Mouse (Mus musculus) adrenal gland, postnatal 25 days (tissue): Measurements from ENCODE around the gene Myh7. TPM values are rescaled to one million over a fixed set of nuclear protein-coding genes. Genes with fewer than 3 reads are reported as not detected.
"Not testable (repeated sequence)": the region's sequence is repeated elsewhere in the genome, so short reads cannot be mapped to it uniquely, and the experiment has no call there.

ENCODE experiments used
- DNase-seq: peaks from one replicate; pipeline ENCODE4 v3.0.0; 2021; ENCODE audit warnings: mixed read lengths
- long read RNA-seq: library from polyadenylated mRNA; stranded (forward); transcript quantifications from one replicate; pipeline ENCODE4 v2.0.0, GENCODE M21; 2021
- total RNA-seq: library from RNA; stranded (reverse); gene quantifications from 2 replicates; pipeline ENCODE4 v1.2.3, GENCODE M21; 2021

The Myh7 gene
- not detected in 2 replicates for total RNA-seq
- long read RNA-seq = 0 reads

DNA sequence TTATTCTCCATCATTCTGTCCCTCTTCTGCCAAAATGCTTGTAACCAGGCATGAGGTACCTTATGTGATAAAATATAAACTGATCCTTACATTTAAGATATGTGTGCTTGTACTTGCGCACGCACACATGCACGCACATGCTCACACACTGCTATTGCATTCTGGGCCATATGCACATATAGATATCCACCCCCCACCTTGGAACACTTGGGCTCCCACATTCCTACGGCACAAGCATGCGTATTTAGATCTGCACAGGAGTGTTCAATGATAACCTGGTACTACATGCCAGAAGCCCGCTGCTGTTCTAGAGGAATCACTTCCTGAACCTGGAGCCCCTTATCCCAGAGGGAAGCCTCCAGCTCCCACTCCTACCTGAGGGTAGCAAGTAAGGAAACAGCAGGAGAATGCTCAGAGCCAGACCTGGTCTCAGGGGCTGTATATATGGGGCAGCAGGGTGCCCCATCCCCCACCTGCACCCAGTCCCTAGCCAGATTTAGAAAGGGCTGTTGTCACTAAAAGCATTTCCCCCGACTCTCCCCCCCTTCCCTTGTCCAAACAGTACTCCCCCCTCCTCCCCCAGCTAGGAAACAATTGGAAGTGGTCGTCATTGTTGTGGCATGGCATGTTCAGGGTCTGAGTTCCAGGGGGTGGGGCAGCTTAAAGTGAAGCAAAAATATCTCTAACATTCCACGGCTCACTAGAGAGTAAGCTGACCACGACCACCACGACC, at the start of gene Myh7:
Gene Myh7, minus strand, starts transcription at position 491 of the 733 bp plus-strand sequence.
- DNase-seq = no peak

DNA sequence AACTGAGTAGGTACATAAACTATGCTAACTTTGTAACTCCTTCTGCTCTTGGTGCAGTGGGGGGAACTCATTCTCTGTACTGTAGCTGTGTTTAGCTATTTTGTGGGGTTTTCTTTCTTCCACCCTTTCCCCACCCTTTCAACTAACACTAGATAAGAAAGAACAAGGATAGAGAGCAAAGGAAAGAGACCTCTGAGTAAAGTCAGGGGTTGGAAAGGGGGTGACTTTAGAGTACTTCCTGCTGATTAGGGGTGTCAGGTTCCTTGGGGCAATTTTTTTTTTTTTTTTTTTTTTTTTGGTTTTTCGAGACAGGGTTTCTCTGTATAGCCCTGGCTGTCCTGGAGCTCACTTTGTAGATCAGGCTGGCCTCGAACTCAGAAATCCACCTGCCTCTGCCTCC, 49.3 kb upstream of the Myh7 start:
- DNase-seq = not testable (repeated sequence)

DNA sequence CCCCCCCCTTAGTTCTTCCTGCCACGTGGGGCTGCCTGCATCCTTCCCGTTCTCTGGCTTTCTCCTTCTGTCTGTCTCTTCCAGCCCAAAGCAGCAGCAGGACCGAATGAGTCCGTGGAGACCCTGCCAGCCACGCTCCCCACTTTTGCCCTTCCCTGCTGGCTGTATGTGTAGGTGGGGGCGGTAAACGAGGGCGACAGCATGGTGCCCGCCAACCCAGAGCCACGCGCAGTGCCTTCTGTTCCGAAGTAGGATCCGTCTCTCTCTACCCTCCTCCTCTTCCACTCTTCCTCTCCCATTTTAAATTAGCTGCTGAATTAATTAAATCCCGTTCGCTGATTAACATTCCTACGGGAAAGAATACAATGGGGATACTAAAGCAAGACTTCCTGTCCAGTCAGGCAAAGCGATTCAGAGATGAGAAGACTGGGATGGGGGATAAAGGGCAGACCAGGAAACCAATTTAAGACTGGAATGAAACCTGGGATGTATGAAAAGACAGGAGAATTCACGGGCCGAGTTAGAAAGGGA, 38.3 kb upstream of the Myh7 start:
- no peak for DNase-seq

GRCm38 (mm10) chr14:55029034-55029698, 34.7 kb upstream of the Myh7 start:
- DNase-seq = no peak

DNA sequence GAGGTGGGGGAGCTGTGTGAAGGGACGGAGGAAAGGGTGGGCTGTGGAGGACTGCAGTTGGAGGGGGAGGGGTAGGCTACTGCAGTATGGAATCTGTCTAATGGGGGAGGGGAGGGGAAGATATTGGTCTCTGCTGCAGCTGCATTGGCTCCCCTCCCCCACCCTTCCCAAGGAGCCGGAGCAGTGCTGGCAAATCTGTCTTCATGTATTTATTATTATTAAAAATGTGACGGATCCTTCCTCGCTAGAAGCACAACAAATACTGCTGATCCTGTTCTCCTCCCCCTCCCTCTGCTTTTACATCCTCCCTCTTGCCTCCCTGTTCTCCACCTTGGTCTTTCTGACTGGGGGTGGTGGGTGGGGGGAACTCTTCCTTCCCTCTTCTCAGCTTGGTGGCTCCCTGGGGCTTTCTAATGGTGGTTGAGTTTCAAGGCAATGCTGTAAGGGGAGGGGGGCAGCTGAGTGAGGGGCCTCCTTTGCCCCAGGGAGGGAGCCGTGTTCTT, 34.0 kb upstream of the Myh7 start:
- DNase-seq = no peak

- no peak for DNase-seq
Measured at GRCm38 (mm10) chr14:55027653-55028052, 33.2 kb upstream of the Myh7 start.

DNA sequence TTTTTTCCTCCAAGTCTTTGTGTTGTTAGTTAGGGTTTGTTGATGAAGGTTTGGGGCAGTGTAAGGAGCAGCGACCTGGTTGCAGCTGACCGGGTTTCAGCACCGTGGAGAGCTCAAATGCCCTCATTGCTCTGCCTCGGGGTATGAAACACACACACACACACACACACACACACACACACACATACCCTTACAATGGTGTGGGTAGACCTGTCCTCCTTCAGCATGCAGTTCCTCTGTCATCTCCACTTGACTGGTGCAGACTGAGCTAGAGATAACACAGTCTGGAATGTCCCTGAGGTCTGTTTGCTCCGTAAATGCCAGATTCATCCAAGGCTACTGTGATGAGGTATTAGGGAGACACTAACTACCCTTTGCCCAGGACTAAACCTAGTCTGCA, 32.8 kb upstream of the Myh7 start:
- peak; percentile 38 for DNase-seq

DNA sequence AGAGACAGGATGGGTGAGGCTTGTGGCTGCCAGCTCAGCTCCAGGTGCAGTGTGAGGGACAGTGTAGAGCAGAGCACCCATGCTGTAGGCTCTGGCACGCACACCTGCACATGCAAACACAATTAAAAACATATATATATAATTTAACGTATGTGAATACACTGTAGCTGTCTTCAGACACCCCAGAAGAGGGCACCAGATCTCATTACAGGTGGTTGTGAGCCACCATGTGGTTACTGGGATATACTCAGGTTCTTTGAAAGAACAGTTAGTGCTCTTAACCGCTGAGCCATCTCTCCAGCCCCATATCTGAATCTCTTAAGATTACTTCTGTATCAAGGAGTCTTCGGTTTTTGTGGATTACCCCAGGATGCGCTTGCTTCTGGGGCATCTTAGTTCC, 31.1 kb upstream of the Myh7 start:
- no peak for DNase-seq

DNA sequence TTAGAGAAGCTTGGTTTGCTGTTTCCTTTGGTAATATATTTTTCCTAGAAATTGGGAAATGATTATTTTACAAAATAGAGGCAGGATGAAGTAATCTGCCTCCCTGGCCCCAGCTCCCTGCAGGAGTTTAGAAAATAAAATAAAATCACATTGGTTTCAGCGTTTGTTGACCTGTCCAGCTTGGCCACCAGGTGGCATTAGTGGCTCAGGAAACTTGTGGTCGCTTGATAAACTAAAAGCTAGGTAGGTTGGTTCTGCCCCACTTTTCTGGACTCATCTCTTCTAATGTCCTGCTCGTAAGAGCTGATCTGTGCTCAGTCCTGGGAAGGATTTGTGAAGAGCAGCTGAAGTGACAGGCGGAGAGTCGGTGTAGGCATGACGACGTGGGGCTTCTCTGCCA, 29.8 kb upstream of the Myh7 start:
- peak; percentile 56 for DNase-seq

DNA sequence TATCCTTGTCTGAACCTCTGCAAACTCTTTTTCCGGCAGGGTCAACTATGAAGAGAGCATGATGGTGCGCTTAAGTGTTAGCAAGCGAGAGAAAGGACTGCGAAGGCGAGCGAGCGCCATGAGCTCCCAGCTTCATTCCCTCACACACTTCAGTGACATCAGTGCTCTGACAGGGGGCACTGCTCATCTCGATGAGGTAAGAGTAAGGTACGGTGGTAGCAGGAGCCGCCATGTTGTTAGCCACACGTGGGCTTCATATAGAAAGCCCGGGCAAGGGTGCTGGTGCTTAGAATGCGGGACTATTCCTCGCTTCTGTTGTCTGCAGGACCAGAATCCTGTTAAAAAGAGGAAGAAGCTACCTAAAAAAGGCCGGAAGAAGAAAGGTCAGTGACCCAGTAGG, 28.6 kb upstream of the Myh7 start:
- no peak for DNase-seq

DNA sequence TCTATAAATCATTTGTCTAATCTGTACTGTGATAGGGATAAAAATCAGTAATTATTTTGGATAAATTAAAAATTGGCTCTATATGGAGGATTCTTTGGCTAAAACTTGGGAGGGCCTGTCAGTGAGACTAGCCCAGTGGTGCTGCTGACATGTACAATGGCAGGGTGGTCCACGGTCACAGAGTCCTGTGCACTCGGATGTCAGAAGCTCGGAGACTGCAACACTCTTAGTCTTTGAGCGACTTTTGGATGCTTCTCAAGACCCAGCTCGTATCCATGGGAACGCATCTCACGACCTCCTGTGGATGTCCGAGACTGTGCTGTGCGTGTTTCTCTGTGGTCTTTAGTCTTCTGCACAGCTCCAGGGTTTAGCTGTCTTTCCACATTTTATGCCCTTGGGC, 26.0 kb upstream of the Myh7 start:
- DNase-seq = no peak

- DNase-seq = no peak
Measured at GRCm38 (mm10) chr14:55016876-55017275, 22.4 kb upstream of the Myh7 start.

- no peak for DNase-seq
Measured at GRCm38 (mm10) chr14:55015767-55016111, 21.3 kb upstream of the Myh7 start.

DNA sequence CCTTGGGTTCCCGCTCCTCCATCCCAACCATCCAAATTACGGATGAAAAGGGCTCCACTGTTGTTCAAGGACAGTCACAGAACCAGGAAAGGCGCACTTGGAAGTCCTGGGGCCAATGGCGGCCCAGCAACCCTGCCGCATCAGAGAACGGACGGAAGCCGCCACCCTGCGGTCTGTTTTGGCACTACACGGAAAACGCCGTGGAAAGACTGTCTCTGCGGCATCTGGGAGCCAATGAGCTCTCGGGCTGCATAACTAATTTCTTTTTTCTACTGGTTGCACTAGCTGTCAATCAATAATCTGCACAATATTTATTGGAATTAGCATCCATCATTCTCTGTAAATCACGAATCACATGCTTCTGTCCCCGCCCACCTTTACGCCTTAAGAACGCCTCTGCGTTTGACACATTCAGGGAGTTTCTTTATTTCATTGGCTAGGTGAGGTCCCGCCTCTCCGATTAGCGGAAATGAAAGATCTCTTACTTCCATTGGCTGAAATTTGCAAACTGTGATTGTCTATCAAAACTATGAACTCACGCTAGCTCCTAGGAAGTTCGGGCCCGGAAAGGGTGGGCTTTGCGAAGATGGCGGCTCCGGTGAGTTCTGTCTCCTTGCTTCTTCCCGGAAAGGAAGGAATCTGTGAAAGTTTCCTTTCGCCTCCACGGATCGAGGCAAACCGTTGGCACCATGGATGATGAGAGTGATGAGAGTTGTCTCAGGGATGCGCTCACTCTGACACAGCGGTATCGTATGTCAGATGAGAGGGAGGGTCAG, 20.8 kb upstream of the Myh7 start, which contains the start of gene Ngdn:
Gene Ngdn, plus strand, starts transcription at position 464 of the 776 bp plus-strand sequence.
- peak; percentile 96 for DNase-seq

DNA sequence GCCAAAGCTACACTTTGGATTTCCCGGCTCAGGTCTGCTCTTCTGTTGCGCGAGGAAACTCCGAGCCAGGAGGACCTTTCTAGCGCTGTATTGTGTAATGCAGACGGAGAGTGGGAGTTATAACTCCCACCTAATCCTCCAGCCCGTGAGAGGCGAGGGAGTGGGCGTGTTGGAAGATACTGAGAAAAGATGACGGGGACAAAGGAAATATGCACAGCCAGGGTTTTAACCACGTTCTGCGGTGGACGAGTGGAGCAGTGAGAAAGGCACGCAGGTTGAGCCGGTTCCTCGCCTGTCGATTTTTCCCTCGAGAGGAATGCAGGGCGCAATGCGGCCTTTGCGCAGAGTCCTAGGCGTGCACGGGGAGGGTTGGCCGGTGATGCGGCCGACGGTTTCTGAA, 20.2 kb upstream of the Myh7 start:
- DNase-seq = no peak

DNA sequence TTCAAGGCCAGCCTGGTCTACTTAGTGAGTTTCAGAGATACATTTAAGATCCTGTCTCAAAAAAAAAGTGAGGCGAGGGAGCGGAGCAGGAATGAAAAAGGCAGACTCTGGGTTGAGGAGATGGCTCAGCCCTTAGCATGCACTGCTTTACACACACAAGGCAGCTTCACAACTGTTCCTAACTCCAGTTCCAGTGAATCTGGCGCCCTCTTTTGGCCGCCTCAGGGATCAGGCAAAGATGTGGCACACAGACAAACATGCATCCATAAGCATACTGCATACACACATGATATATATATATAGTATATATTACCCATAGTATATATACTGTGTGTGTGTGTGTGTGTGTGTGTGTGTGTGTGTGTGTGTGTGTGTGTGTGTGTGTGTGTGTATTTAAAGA, 16.7 kb upstream of the Myh7 start:
- no peak for DNase-seq

GRCm38 (mm10) chr14:55008417-55008816, 14.0 kb upstream of the Myh7 start:
- DNase-seq = no peak

GRCm38 (mm10) chr14:55007120-55007908, 12.9 kb upstream of the Myh7 start:
- no peak for DNase-seq

GRCm38 (mm10) chr14:55006541-55006940, 12.1 kb upstream of the Myh7 start:
- DNase-seq = no peak

DNA sequence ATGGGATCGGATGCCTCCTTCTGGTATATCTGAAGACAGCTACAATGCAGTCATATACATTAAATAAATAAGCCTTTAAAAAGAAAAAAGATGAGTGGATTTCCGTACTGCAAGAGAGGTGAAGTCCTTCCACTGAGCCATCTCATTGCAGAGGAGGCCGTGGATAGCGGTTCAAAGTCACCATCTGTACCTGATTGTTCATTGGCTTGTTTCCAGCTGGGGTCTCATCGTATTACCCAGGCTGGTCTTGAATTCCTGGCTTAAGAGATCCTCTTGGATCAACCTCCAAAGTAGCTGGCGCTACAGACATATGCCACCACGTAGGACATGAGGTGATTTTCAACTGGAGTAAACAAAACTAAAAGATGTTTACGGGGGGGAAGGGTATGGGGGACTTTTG, 11.5 kb upstream of the Myh7 start:
- DNase-seq = no peak

DNA sequence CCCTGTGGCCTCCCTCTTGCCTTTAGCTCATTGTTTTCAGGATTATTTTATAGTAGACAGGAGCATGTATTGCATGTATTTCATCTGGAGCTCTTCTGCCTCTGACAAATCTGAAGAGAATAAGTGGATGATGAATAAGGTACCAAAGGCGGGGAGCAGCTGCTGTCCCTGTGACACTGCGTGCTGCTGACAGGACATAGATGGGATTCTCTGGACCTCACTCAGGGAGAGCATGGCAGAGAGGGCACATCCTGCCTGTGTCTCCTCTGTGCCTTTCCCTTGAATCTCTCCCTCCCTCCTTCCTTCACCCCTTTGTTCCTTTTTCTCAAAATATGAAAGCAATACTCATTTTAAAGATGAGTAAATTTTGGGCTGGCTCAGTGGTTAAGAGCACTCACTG, 11.1 kb upstream of the Myh7 start:
- no peak for DNase-seq
